Mouse (Mus musculus) spleen, adult 2 months (tissue): ENCODE results near the gene Crb1.

ENCODE experiments used
- CTCF ChIP-seq: fragments of 200-500 bp; IDR thresholded peaks from 2 replicates; pipeline ENCODE4 v1.5.1; 2011; ENCODE audit warnings: mild to moderate bottlenecking, inconsistent platforms; ENCODE audit not compliant: insufficient read depth, insufficient read length, insufficient replicate concordance; ENCODE audit errors: extremely low read depth
- POLR2A ChIP-seq: fragments of 200-500 bp; IDR thresholded peaks from 2 replicates; pipeline ENCODE4 v1.6.1; 2011; ENCODE audit warnings: low read depth, low read length, inconsistent platforms

DNA sequence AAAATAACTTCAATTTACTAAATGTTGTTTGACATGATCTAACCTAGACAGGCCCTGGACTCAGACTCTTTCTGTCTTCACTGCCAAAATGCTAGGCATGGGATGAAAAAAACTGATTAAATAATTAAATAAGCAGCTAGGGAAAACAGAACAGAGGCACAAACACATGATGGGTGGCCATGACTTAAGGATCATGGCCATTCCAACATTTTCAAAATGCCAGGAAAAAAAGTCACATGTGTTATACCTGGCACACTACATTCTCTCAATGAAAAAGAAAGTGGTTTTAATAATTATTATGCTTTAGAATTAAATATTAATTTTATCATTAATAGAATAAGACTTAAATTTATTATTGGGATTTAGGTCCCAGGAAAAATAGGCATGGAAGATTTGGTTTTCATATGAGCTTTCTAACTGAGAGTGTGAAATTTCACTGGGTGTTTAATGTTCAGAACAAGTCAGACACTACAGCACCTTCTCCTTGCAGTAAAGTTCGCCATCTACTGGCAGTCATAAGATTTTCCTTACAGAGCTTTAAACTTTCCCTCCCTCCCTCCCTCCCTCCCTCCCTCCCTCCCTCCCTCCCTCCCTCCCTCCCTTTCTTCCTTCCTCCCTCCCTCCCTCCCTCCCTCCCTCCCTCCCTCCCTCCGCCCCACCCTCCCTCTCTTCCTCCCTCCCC is 36.6 kb downstream of the Crb1 start:
- no peak for TF ChIP-seq POLR2A
- no peak for TF ChIP-seq CTCF
